Mouse (Mus musculus) kidney, postnatal 36 days (tissue): Measurements from ENCODE around the gene Chchd6.

Experiments
- DNase-seq, 2 experiments: peaks; one replicate each; pipeline ENCODE4 v3.0.0; 2021 to 2022; ENCODE audit warnings: mixed read lengths in 2 of 2

Gene Chchd6

GRCm38 (mm10) chr6:89508263-89508662, 87.2 kb downstream of the Chchd6 start:
- no peak for DNase-seq

GRCm38 (mm10) chr6:89499961-89500360, 95.5 kb downstream of the Chchd6 start:
- no peak for DNase-seq

- DNase-seq = no peak
Measured at GRCm38 (mm10) chr6:89498764-89499516, 96.5 kb downstream of the Chchd6 start.

GRCm38 (mm10) chr6:89496916-89497315, 98.5 kb downstream of the Chchd6 start:
- no peak for DNase-seq

- no peak for DNase-seq
Measured at GRCm38 (mm10) chr6:89492368-89492767, 103.1 kb downstream of the Chchd6 start.

GRCm38 (mm10) chr6:89490369-89490768, 105.1 kb downstream of the Chchd6 start:
- DNase-seq = no peak

DNA sequence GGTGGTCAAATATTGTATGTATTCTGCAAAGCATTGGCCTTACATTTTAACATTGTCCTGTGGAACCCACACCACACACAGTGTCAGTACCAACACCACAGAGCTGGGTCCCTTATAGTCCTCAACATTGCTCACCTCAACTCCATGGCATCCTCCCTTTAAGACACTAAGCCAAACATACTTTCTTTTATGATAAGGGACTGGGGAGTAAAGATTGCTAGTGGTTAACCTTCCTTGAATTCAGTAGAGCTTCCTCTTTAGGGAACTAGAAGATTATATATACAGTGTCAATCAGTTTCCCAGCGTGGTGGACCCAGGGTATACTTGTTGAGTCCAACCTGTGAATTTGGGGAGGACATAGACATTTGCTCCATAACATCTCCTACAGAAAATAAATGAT, 105.9 kb downstream of the Chchd6 start:
- no peak for DNase-seq

- DNase-seq = no peak
Measured at GRCm38 (mm10) chr6:89486055-89486454, 109.4 kb downstream of the Chchd6 start.

DNA sequence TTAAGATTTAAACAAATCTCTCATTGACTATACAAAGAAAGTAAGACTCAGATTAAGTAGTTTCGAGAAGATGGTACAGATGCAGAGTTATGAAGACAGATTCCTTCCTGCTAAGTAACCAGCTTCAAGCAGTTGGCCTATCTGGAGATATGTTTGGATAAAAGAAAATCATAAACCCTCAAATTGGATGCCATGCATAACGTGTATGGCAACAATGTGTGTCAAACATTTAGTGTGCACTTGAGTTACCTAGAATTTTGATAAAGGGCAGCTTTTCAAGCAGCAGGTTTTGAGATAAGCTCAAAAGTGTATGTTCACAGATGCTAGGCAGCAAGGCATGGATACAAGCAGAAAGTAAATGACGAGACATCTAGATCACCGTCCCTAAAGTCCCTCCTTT, 114.3 kb downstream of the Chchd6 start:
- no peak for DNase-seq

DNA sequence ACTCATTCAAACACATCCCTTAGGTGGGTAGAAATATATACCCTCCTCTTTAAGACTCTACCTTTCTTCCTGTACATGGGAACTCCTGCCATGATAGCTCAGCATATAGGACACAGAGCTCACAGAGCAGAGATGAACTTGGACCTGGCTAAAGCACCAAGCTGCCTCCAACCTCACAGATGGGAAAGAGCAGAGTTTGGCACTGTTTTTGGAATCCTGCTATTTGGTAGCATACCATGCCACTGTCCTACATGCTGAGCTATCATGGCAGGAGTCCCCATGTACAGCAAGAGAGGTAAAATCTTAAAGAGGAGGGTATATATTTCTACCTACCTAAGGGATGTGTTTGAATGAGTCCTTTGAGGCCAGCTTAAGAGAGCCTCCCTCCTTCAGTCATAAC, 127.5 kb downstream of the Chchd6 start:
- DNase-seq = no peak

GRCm38 (mm10) chr6:89467290-89467689, 128.2 kb downstream of the Chchd6 start:
- no peak for DNase-seq

GRCm38 (mm10) chr6:89466875-89467274, 128.6 kb downstream of the Chchd6 start:
- DNase-seq = peak in 1 of 2 experiments; percentile 22

DNA sequence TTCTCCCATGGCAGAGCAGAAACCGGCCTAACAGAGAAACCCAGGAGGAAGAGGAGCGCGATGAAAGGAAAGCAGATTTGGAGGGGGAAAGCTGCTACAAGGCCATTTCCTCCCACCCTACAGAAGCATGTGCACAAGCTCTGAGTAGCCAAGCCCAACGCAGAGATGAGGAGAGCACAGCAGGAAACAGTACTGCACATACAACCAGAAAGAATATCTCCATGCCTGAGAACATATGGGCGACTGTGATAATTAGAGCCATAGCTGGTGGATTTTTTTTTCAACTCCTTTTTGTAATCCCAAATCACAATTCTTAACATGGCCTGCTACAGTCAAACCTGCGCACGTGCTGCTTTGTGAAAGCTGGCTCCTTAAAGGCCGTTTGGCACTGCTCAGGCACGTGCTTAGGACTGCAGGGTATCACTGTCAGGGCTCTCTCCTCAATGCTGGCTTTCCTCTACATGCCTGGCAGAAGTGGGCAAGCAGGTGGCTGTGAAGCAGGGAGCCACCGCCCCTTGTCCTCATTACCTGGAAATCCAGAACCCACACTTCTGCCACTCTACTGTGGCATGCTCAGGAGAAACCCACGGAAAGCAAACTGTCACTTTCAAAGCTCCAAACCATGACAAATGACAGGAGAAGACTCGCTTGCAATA, 129.3 kb downstream of the Chchd6 start:
- no peak for DNase-seq

DNA sequence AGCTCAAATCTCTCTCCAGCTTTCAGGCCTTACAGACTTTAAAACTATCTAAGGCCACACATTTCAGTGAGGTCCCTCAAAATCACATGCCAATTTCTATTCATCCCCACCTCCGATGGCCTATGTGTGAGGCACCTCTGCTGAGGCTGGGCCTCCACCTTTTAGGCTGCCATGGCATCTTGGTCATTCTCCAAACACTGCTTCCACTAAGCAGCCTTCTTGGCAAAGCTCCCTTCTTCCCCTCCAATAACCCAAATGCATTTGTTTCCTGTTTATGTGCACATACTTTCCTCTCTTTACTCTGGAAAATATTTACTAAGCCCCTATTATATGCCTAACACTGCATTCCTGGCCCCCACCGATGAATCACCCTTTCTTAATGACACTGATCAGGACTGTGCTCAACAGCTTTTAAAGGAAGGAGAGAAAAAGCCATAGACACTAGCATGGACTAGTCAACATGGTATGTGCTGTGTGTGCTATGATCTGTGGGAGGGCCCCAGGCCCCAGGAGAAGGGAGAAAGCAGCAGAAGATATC, 133.2 kb downstream of the Chchd6 start:
- DNase-seq = no peak

- no peak for DNase-seq
Measured at GRCm38 (mm10) chr6:89461250-89462222, 133.9 kb downstream of the Chchd6 start.

DNA sequence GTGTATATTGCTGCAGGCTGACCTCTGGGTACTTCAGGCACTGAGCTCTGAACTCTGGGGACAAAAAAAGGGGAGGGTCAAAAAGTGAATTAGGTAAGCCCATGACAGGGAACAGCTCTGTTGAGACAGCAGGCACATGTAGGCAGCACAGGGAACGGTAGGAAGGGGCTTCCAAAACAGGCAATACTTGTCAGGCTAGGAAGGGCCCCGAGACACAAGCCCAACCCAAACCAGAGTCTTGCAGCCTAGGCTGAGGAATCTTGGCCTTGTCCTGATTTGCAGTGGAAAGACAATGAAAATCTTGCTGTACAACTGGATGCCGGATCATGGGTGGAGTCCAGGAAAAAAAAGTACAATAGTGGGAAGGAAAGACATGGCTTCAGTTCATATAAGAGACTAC, 135.8 kb downstream of the Chchd6 start:
- no peak for DNase-seq

DNA sequence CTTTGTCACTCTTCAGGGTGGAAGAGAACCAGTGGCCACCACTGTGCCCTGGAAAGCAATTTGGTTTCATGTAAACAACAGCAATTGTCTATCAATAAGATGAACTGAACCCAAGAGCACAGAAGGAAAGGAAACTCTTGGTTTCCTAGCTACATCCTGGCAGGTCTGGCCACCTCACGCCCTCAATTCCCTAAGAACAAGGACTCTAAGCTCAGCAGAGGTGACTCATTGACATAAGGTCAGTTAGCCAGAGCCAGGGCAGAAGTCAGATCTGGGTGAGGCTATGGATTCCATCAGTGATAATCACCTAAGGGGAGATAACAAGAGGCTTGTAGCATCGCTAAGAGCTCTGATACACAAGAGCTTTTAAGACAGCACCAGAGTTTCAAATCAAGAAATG, 137.9 kb downstream of the Chchd6 start:
- no peak for DNase-seq

DNA sequence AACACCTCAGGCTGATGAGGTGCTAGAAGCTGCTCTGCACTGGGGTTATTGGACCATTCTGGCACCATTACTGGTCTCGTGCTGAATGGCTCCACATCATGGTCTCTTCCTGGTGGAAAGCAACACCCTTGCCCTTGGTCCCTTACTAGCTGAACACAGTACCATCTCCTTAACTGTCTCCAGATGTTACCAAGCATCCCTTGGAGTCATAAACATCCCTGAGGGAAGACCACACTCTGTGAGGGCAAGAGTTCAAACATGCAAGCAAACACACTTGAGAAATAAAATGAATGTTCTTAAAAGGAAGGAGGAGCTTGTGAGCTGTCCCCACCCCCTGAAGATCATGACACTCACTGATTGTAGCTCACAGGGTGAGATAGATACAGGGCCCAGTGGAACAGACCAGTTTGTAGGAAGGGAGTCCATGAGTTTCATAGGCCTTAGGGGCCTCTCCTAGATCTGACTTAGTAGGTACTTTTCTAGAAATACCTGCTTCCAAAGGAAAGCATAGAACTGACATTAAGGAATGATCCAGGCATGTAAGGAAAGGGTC, 139.0 kb downstream of the Chchd6 start:
- DNase-seq = no peak

DNA sequence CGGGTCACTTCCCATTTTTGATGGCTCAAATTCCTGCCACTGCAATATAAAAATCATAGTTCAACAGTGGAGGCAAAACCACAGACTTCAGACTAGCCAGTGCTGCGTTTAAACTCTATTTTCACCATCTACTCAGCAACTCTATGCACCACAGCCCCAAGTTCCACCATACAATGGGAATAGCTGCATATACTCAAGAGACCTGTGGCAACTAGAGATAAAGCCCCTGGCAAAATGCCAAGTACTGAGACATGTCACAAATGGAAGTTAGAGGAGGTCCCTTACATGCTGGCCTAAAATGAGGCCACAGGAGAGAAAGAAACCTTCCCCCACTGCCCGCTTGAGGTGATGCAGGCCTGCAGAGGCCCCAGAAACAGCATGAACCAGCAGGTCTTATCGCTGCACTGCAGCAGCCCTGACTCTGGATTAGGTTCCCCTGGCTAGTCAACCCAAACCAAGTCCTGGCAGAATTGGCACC, 139.9 kb downstream of the Chchd6 start:
- no peak for DNase-seq

- DNase-seq = no peak
Measured at GRCm38 (mm10) chr6:89454437-89454836, 141.0 kb downstream of the Chchd6 start.

DNA sequence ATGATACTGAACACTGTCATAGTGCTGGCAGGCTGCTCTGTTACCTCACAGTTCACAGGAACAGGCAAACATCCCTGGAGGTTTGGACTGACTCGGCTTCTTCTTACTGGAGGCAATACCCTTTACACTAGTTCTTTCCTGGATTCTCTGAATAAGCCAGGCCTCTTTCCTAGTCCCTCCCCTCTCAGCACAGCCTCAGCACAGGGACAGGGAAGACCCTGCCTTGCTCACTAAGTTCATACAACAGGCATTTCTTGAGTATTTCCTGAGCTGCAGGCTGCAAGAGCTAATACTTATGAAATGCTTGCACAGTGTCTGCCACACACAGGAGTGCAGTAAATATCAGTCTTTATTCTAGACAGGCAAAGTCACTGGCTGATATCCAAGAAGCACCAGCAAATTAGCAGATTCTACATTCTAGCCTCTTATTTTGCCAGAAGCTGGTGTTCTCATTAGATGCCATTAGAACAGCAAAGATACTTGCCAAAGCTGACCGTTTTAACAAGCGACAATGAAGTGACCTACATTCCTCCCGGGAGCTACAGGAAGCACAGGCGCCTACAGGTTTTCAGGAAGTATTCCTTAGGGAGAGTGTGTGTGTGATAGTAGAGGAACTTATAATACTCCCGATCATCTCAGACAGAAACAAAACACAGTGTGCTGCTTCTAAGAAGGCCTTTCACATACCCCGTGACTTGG, 142.3 kb downstream of the Chchd6 start:
- peak in 1 of 2 experiments; percentile 12 for DNase-seq

GRCm38 (mm10) chr6:89452356-89452755, 143.1 kb downstream of the Chchd6 start:
- DNase-seq = no peak
